Mouse (Mus musculus) left cerebral cortex, adult 9 months (tissue): Measurements from ENCODE around the gene Nr5a2.

Source experiments
- DNase-seq, 2 experiments: peaks; one replicate each; pipeline ENCODE4 v3.0.0; 2022; ENCODE audit warnings: low spot score in 2 of 2

Nr5a2 gene

GRCm38 (mm10) chr1:136960428-136961012, at the start of gene Nr5a2:
Gene Nr5a2 (minus strand): TSS chr1:136960448.
- DNase-seq: no peak

DNA sequence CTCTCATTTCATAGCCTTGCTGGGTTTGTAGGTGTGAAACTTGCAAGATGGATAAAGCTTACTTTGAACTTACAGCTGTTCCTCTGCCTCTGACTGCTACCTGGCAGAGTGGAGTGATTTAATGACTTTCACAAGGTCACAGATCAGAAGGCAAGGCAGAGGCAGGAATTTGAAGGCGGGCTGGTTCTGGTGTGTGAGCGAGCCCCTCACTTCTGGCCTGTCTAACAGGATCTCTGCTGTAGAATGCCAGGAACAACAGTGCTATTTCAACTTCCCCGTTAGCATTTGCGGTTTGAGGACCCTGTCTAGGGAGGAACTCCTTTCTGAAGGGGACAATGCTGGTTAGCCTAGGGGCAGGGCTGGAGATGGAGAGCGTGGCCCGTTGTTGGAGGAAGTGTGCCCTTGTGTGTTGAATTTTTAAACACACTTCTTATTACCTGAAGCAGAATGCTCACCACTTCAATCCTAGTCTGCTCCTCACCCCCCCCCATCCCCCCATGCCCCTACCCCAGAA, 48.5 kb upstream of the Nr5a2 start:
- no peak for DNase-seq

- DNase-seq: no peak
These were observed 43.6 kb upstream of the Nr5a2 start for GRCm38 (mm10) chr1:137003816-137004215.

DNA sequence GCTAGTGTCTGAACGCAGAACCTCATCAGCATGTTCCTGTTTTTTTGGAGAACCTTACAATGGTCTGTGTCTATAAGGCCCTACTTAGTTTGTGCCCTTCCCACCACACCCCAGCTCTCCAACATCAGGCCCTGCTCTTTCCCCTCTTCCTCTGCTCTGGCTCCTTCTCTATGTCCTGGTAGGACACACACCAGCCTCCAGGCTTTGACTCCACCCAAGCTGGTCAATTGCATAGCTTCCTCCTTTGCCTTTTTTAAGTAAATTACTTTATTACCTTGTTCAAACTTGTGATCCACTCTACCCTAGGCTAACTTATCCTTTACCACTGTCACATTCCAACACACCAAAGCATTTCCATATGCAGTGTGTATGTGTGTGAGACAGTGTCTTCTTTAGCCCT, 42.9 kb upstream of the Nr5a2 start:
- DNase-seq: no peak

- DNase-seq: no peak
These were observed 31.6 kb upstream of the Nr5a2 start for GRCm38 (mm10) chr1:136991762-136992352.

DNA sequence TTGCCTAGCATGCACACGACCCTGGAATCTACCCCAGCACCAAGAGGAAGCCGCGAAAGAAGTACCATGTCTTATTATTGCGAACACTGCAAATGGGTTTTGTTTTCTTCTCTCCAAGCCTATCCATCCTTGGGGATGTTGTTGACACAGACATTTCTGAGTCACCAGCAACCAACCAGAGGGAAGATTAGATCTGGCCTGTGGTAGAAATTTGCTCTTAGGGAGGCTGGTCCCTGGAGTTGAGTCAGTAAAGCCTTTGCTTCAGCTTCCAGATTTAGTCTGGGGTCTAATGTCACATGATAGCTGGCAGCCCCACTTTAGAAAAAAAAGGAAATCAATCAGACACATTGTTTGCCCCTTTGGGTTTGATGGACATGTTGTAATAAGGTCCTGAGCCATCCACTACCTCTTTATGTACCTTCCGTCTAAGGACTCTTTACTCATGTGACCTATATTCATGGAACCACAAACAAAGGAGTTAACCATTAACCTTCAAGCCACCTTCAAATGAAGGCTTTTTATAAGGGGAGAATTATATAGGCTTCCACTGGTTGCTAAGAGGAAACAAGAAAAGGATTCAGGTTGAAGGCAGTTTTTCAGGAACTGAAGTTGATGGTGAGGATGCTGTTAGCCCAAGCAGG, 20.1 kb upstream of the Nr5a2 start:
- DNase-seq: no peak

- no peak for DNase-seq
These were observed 17.6 kb upstream of the Nr5a2 start for GRCm38 (mm10) chr1:136977867-136978266.

DNA sequence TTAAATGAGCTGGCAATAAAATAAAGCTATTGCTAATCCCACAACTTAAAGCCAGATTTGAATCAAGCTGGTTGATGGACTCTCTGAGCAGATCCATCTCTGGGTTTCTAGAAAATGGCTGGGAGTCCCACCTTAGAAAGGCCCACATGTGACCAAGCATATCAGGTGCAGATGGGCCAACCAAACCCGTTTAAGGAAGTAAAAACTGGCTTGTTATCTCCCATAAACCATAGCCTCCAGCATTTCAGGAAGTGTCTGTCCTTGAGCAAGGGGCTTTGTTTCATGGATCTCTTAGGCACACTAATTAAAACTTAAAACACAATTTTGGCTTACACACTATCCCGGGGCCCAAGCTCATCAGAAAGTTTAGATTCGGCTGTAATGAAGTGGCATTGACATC, 13.8 kb upstream of the Nr5a2 start:
- no peak for DNase-seq

- DNase-seq: no peak
These were observed 12.8 kb upstream of the Nr5a2 start for GRCm38 (mm10) chr1:136973016-136973415.

- no peak for DNase-seq
These were observed 10.7 kb upstream of the Nr5a2 start for GRCm38 (mm10) chr1:136970995-136971394.

GRCm38 (mm10) chr1:136966728-136967386, 6.6 kb upstream of the Nr5a2 start:
- no peak for DNase-seq

DNA sequence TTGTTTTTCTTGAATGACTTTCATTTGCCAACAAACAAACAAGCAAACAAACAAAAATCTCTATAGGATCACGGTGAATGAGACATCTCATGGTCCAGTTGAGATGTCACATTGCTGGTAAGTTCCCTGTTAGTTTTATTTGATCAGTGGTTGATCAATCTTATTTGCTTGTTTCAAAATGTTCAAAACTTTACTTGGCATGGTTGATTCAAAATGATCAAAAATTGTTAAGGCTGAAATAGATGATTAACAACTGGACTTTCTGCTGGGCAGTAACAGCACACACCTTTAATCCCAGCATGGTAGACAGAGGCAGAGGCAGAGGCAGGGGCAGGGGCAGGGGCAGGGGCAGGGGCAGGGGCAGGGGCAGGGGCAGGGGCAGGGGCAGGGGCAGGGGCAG, 757 bp downstream of the Nr5a2 start:
- no peak for DNase-seq

DNA sequence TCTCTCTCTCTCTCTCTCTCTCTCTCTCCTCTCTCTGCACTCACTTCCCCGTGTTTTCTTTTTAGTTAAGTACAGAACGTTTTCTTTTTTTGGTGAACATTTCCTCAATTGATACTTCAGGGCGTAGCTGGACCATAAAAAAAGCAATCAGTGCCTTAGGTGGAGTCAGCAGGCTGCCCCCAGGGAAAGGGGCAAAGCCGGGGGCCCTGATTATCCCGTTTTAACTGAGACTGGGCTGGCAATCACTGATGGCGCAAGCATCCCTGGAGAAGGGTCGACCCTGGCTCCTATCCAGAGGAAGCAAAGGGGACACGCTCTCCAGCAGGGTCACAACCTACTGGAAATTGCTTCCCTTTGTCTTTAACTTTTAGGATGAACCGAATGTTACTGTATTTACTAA, 1.6 kb downstream of the Nr5a2 start:
- no peak for DNase-seq

DNA sequence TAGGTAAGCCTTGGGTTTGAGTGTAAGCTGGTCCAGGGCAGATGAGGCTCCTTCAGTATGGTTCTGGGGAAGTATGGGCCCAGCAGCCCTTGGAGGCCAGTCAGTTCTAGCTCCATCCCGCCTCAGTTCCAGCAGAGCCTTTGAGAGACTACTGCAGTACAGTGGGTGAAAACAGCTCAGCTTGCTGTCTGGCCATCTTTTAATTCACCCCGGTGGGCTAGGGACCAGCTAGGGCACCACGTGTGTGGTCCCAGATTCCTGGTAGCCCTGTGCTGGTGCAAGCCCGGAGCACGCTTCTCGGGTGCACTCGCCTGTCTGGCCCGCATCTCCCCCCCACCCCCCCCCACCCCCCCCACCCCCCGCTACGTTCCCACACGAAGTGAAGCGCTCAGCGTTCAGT, 2.1 kb downstream of the Nr5a2 start:
- DNase-seq: no peak

DNA sequence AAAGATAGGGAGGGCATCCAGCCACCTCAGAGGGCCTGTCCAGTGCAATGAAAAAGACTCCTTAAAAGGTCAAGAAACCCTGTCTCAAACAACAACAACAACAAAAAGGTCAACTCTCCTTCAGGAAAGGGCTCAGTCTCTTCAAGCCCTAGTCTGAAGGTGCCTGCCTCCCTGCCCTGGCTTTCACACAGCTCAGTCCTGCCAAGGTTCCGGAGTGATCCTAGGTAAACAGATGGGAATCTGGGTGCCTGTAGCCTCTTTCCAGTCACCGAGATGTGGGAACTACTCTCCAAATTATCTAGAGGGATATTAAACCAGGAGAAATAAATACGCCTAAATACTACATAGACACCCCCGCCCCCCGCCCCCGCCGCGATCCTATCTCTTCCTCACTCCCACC, 2.6 kb downstream of the Nr5a2 start:
- DNase-seq: no peak

DNA sequence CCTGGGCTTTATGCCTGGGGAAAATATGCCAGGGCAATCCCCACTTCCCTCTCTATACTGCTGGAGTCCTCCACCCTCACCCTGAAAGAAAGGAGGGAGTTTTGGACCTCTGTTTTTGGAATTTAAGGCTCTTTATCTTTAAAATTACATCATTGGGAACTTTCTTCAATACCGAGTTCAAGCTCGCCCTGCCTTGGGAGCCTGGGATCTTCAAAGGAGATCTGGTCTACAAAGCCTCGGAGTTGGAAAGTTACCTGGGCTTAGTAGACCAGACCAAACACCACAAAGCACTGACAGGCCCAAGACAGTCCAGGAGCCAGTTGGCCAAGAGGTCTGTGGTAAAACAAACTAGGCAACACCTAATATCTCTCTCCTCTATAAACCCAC, 6.1 kb downstream of the Nr5a2 start:
- DNase-seq: no peak

GRCm38 (mm10) chr1:136953444-136954107, 6.7 kb downstream of the Nr5a2 start:
- no peak for DNase-seq

GRCm38 (mm10) chr1:136952609-136953311, 7.5 kb downstream of the Nr5a2 start:
- DNase-seq: no peak

DNA sequence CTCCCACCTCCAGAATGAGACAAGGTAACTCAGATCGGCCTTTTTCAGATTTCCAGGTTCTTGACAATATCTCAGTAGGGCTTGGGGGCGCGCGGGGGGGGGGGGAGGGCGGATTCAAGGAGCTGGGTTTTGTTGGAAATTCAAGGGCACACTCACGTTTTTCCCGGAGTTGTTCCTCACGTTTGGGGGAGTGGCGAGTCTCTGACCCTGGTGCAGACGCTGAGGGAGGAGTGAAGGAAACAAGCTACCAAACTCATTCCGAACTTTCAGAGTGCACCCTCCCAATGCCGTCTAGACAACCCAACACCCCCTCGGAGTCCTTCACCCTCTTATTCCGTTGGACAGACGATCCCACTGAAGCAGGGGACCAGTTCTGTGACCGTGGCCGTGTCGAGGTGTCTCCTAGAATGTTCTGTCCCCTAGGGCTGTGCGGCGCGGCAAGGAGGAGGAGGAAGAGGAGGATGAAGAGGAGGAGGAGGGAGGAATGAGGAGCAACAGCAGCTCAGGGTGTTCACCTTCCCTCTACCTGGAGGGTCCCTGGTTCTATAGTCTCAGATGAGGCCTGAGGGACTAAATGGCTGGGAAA, 8.2 kb downstream of the Nr5a2 start:
- DNase-seq: no peak

- no peak for DNase-seq
These were observed 9.0 kb downstream of the Nr5a2 start for GRCm38 (mm10) chr1:136951155-136951650.

- DNase-seq: no peak
These were observed 10.9 kb downstream of the Nr5a2 start for GRCm38 (mm10) chr1:136949323-136949741.
